Mouse (Mus musculus): ENCODE measurements around the gene Rev3l. TPM values are rescaled to one million over a fixed set of nuclear protein-coding genes. Genes with fewer than 3 reads are reported as not detected.
"Not testable (repeated sequence)": the region's sequence is repeated elsewhere in the genome, so short reads cannot be mapped to it uniquely, and the experiment has no call there.

Rev3l gene
- total and polyA plus RNA-seq, 3 experiments = 5.9 to 12.9 (median 9.5) TPM

- H3K9ac ChIP-seq (ENCODE audit: low read depth, low read length) = no peak overlapping the region
- TF ChIP-seq EP300 (IDR thresholded peaks at IDR 0.05; ENCODE audit: insufficient read depth, low read depth, low read length) (no peak), POLR2A (IDR thresholded peaks at IDR 0.05; ENCODE audit: insufficient read depth, low read depth, low read length) (no peak), CTCF (IDR thresholded peaks at IDR 0.05) (no peak)
- no peak overlapping the region for H3K27ac ChIP-seq
- no peaks in the 10 kb centered on the region for H3K27me3 ChIP-seq (ENCODE audit: control insufficient read depth, insufficient read depth, low read length)
- no peaks in the 10 kb centered on the region for H3K79me2 ChIP-seq (replicated peaks; ENCODE audit: control insufficient read depth, insufficient read depth, low read length)
- no peaks in the 10 kb centered on the region for H3K4me1 ChIP-seq (ENCODE audit: control insufficient read depth, insufficient read depth, low read length)
- no peak for DNase-seq
- intact Hi-C loops (cut with DNase I) = no loop called here
- H3K4me3 ChIP-seq = no peak overlapping the region
- no peaks in the 10 kb centered on the region for H3K36me3 ChIP-seq (ENCODE audit: control insufficient read depth, insufficient read depth, low read length)
- 42% methylated on average over 13 of the region's 13 CpGs for WGBS
Observed at GRCm38 (mm10) chr10:39908768-39909441, 177.0 kb downstream of the Rev3l start.

DNA sequence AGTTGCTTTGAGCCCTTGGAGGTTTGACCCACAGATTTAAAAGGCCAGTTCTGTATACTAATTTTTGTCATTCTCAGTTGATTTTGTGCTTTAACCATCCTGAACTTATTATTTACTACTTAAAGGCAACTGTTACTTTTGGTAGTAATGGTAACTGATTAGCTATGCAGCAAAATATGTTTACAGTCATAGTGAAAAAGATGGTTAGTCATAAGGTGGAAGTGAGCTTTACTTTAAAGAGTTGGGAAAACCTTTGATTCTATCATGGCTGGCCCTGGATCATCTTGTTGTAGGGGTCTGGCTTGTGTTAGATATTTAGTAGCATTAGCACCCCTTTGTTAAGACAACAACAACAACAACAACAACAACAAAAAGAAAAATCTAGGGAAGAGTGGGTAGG lies 180.7 kb downstream of the Rev3l start:
- no peak overlapping the region for H3K27ac ChIP-seq
- no peak for DNase-seq
- intact Hi-C loops (cut with DNase I) = no loop called here
- no peaks in the 10 kb centered on the region for H3K4me1 ChIP-seq (ENCODE audit: control insufficient read depth, insufficient read depth, low read length)
- no peaks in the 10 kb centered on the region for H3K79me2 ChIP-seq (replicated peaks; ENCODE audit: control insufficient read depth, insufficient read depth, low read length)
- no peaks in the 10 kb centered on the region for H3K36me3 ChIP-seq (ENCODE audit: control insufficient read depth, insufficient read depth, low read length)
- H3K27me3 ChIP-seq (ENCODE audit: control insufficient read depth, insufficient read depth, low read length) = no peaks in the 10 kb centered on the region
- TF ChIP-seq POLR2A (IDR thresholded peaks at IDR 0.05; ENCODE audit: insufficient read depth, low read depth, low read length) (no peak), CTCF (IDR thresholded peaks at IDR 0.05) (no peak), EP300 (IDR thresholded peaks at IDR 0.05; ENCODE audit: insufficient read depth, low read depth, low read length) (no peak)
- no peak overlapping the region for H3K4me3 ChIP-seq
- no peak overlapping the region for H3K9ac ChIP-seq (ENCODE audit: low read depth, low read length)

DNA sequence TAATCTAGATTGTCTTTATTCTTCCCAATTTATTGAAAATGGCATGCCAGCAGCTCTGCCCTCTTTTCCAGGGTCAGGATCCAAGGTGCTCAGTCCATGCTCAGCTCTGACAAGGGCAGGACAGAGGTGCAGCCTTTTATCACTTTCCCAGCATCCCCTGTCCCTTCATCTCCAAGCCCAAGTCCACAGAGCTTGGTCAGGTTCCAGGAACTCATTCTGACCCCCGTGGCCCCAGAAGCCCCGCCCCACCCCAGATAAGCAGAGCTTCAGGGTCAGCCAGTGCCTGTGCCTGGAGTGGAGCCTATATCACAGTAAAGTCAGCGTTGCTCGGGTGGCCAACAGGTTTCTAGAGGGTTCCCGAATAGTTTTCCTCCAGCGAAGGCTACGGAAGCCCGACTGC lies 192.6 kb downstream of the Rev3l start:
- H3K4me3 ChIP-seq; H3K27ac ChIP-seq; intact Hi-C loops (cut with DNase I); H3K9ac ChIP-seq (ENCODE audit: low read depth, low read length); H3K36me3 ChIP-seq (ENCODE audit: control insufficient read depth, insufficient read depth, low read length); H3K4me1 ChIP-seq (ENCODE audit: control insufficient read depth, insufficient read depth, low read length); H3K79me2 ChIP-seq (replicated peaks; ENCODE audit: control insufficient read depth, insufficient read depth, low read length); DNase-seq; H3K27me3 ChIP-seq (ENCODE audit: control insufficient read depth, insufficient read depth, low read length): not testable (repeated sequence)
- WGBS = 52% methylated on average over 8 of the region's 8 CpGs

Other genes with a start within 250 kb of the Rev3l start
- gene Traf3ip2, start 119.2 kb upstream of the Rev3l start, total RNA-seq (2021) = 1 to 10 TPM; 5.0 to 6.5 TPM
- 7.1 and 7.8 TPM in 2 replicates for gene Traf3ip2, start 119.2 kb upstream of the Rev3l start, polyA plus RNA-seq (2012; rRNA removed)
- gene Mfsd4b4, start 167.1 kb downstream of the Rev3l start, total RNA-seq (2021) = 1 to 10 TPM; 3.5 to 3.7 TPM
- gene Mfsd4b4, start 167.1 kb downstream of the Rev3l start, polyA plus RNA-seq (2012; rRNA removed) = 3.1 and 4.9 TPM in 2 replicates
- gene Mfsd4b2, start 194.8 kb downstream of the Rev3l start, total RNA-seq (2021) = under 1 TPM; 0.21 to 0.30 TPM
- 0.09 TPM in 1 of 2 replicates, not detected in the other for gene Mfsd4b2, start 194.8 kb downstream of the Rev3l start, polyA plus RNA-seq (2012; rRNA removed)
- 1 to 10 TPM; 5.5 to 5.7 TPM for gene Mfsd4b3, start 228.0 kb downstream of the Rev3l start, total RNA-seq (2021)
- 4.6 and 9.0 TPM in 2 replicates for gene Mfsd4b3, start 228.0 kb downstream of the Rev3l start, polyA plus RNA-seq (2012; rRNA removed)